Mouse (Mus musculus) liver, embryonic 14.5 days (tissue): ENCODE data around the gene Zfp37. TPM values are rescaled to one million over a fixed set of nuclear protein-coding genes. Genes with fewer than 3 reads are reported as not detected.
"Not testable (repeated sequence)": the region's sequence is repeated elsewhere in the genome, so short reads cannot be mapped to it uniquely, and the experiment has no call there.

Source experiments
- ATAC-seq: fragments of 200-750 bp; cut with Nextera tagmentation; 2 replicates; pipeline ENCODE4 v1.8.0; 2017; ENCODE audit warnings: moderate number of reproducible peaks, mild to moderate bottlenecking, moderate library complexity; ENCODE audit not compliant: insufficient read depth
- DNase-seq, 3 experiments: peaks; one replicate each; pipeline ENCODE4 v3.0.0-alpha.2; 2012 to 2013; ENCODE audit warnings: low read depth in 3 of 3, low spot score in 3 of 3
- H3K27ac ChIP-seq: fragments of 300-500 bp; sonication (generic); 2 replicates; pipeline ENCODE4 v1.5.1; 2014; ENCODE audit warnings: moderate library complexity, mild to moderate bottlenecking, control low read depth, inconsistent platforms
- H3K27me3 ChIP-seq: fragments of 300-500 bp; sonication (generic); 2 replicates; pipeline ENCODE4 v1.6.1; 2014; ENCODE audit warnings: mild to moderate bottlenecking, low read length, moderate library complexity; ENCODE audit not compliant: control insufficient read depth, insufficient read depth
- H3K36me3 ChIP-seq: fragments of 300-500 bp; sonication (generic); replicated peaks from 2 replicates; pipeline ENCODE4 v1.6.1; 2014; ENCODE audit warnings: low read depth; ENCODE audit not compliant: control insufficient read depth, insufficient read depth
- H3K4me1 ChIP-seq, 2 experiments: fragments of 200-500 bp in 1 of 2; fragments of 300-500 bp in 1 of 2; sonication (generic) in 1 of 2; replicated peaks; 2 replicates each; pipeline ENCODE4 v1.6.1; 2012 to 2014; ENCODE audit warnings: antibody characterized with exemption in 1 of 2, inconsistent platforms in 1 of 2, low read length in 1 of 2; ENCODE audit not compliant: control insufficient read depth in 2 of 2, insufficient read depth in 2 of 2
- H3K4me2 ChIP-seq: fragments of 300-500 bp; sonication (generic); 2 replicates; pipeline ENCODE4 v1.6.1; 2014; ENCODE audit warnings: low read depth, mild to moderate bottlenecking, control low read depth, moderate library complexity
- H3K4me3 ChIP-seq, 2 experiments: fragments of 200-500 bp in 1 of 2; fragments of 300-500 bp in 1 of 2; sonication (generic) in 1 of 2; 2 replicates each; pipeline ENCODE4 v1.5.1; 2012 to 2014; ENCODE audit warnings: low read depth in 2 of 2, low read length in 2 of 2, mild to moderate bottlenecking in 2 of 2, control low read depth in 1 of 2, inconsistent platforms in 1 of 2, moderate library complexity in 1 of 2; ENCODE audit not compliant: insufficient read depth in 1 of 2
- H3K9ac ChIP-seq: fragments of 300-500 bp; sonication (generic); replicated peaks from 2 replicates; pipeline ENCODE4 v1.6.1; 2014; ENCODE audit warnings: mild to moderate bottlenecking, control low read depth, moderate library complexity
- H3K9me3 ChIP-seq: fragments of 300-500 bp; sonication (generic); 2 replicates; pipeline ENCODE4 v1.6.1; 2016; ENCODE audit warnings: low read length, mixed read lengths; ENCODE audit not compliant: control insufficient read depth
- CTCF ChIP-seq: IDR thresholded peaks from 2 replicates; pipeline ENCODE4 v1.5.1; 2016; ENCODE audit warnings: antibody characterized with exemption, low read depth, control low read depth
- EP300 ChIP-seq: IDR thresholded peaks from 2 replicates; pipeline ENCODE4 v1.6.1; 2016; ENCODE audit warnings: antibody characterized with exemption, low read depth
- WGBS: fragments of 180-500 bp; shearing (Covaris S2); extraction: QIAGEN DNeasy Blood & Tissue Kit; methylation state at CpG from one replicate; pipeline ENCODE4 v1.1.7; 2014; ENCODE audit not compliant: insufficient replicate concordance; 5-methylcytosine and 5-hydroxymethylcytosine counted together
- polyA plus RNA-seq, 2 experiments: library from polyadenylated mRNA; depleted of rRNA in 1 of 2; stranded (reverse) in 1 of 2; unstranded in 1 of 2; fragments of >200 nt; fragmentation: Nextera tagmentation in 1 of 2; extraction: Ambion mirVana in 1 of 2; gene quantifications; 2 replicates each; pipeline versions ENCODE4 v1.2.1 to v1.2.3; 2012 to 2014

The Zfp37 gene
- polyA plus RNA-seq, 2 experiments, result 0.30 to 0.36 TPM

DNA sequence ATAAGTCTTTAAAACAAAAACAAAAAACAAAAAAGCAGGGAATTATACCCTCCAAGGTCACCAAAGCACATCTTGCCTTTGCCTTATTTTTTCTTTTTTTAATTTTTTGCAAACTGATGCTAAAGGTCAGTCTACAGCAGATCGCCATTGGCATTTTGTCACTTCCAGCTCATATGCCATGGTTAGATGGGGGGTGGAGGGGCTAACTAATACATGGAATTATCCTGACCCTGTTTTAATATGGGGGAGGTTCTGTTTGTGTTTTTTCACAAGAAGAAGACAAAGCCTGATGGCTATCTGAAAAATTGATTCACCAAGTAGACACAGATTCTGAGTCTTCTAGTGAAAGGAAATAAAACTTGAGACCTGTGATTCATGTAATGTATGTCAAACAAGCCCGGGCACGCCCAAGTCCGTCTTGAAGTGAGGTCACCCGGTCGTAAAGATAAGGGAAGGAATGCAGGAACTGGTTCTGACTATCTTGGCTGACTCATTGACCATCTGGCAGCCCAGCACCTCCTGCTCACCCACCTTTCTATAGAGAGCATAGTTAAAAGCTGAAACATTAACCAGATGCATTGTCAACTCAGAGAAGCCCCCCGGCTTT, 30.8 kb downstream of the Zfp37 start:
- Histone ChIP-seq H3K27me3 (no peaks in the 10 kb centered on the region), H3K4me2 (no peak overlapping the region), H3K27ac (no peak overlapping the region), H3K9ac (no peak overlapping the region), H3K4me1 (no peaks in the 10 kb centered on the region), H3K4me3 (no peak overlapping the region), H3K9me3 (no peaks in the 10 kb centered on the region), H3K36me3 (no peaks in the 10 kb centered on the region)
- DNase-seq, result no peak
- no peak for ATAC-seq
- TF ChIP-seq CTCF, result no peak
- 39% methylated on average over 7 of the region's 7 CpGs for WGBS

DNA sequence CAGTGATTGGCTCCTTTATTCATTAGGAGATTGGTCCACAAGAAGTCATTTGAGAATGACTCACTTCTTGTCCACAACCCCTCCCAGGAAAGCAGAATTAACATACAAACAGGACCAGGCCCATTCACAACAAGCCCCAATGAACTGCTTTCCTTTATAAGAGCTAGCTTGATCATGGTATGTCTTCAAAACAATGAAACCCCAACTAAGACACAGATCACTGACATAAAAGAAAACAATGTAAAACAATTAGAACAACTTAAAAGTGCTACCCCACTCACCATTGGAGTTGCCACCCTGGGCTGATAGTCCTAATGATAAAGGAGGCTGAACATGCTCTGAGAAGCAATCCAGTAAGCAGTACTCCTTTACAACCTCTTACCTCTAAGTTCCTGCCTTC, 42.1 kb downstream of the Zfp37 start:
- TF ChIP-seq EP300 (no peak), CTCF (no peak)
- H3K4me2 ChIP-seq, result no peak overlapping the region
- no peaks in the 10 kb centered on the region; the same call in 1 of the 2 replicates for H3K36me3 ChIP-seq
- no peaks in the 10 kb centered on the region for H3K4me1 ChIP-seq
- no peak for ATAC-seq
- H3K27me3 ChIP-seq, result no peaks in the 10 kb centered on the region
- peaks cover 4% of the 10 kb centered on the region for H3K9me3 ChIP-seq
- H3K9ac ChIP-seq, result no peak overlapping the region
- no peak overlapping the region for H3K4me3 ChIP-seq
- no peak overlapping the region for H3K27ac ChIP-seq
- no peak for DNase-seq

DNA sequence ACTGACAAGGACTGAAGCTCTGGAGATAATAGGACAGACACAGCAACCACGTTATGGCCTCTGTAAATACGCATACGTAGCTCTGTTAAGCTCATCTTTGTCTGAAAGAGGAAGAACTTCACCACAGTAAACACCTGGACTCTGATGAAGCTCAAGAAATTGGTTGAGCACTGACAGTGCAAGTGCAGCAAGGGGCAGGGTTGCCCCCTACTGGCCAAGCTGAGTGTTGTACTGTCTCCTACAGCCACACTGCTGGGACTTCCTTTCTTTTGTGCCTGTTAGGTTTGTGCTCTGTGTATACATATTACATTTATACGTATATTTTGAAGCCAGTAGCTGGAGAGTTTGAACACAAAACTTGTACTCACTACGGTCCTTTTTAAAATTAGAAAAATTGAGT, 53.6 kb downstream of the Zfp37 start:
- no peak for DNase-seq
- WGBS, result 27% methylated on average over 5 of the region's 5 CpGs
- Histone ChIP-seq H3K36me3 (no peaks in the 10 kb centered on the region), H3K4me2 (no peak overlapping the region), H3K27ac (no peak overlapping the region), H3K9me3 (no peaks in the 10 kb centered on the region), H3K4me3 (no peak overlapping the region), H3K4me1 (no peaks in the 10 kb centered on the region), H3K9ac (no peak overlapping the region), H3K27me3 (no peaks in the 10 kb centered on the region)
- ATAC-seq, result no peak
- TF ChIP-seq EP300, result no peak
- peak; percentile 71 for TF ChIP-seq CTCF

GRCm38 (mm10) chr4:62174471-62174870, 56.4 kb downstream of the Zfp37 start:
- H3K4me2 ChIP-seq, result no peak overlapping the region
- H3K9ac ChIP-seq, result no peak overlapping the region
- ATAC-seq, result no peak
- WGBS, result 57% methylated on average over 4 of the region's 4 CpGs
- H3K36me3 ChIP-seq, result no peaks in the 10 kb centered on the region
- no peaks in the 10 kb centered on the region for H3K4me1 ChIP-seq
- H3K27ac ChIP-seq, result no peak overlapping the region
- H3K9me3 ChIP-seq, result no peaks in the 10 kb centered on the region
- no peak overlapping the region for H3K4me3 ChIP-seq
- H3K27me3 ChIP-seq, result no peaks in the 10 kb centered on the region
- no peak for TF ChIP-seq EP300
- TF ChIP-seq CTCF, result no peak
- no peak for DNase-seq

DNA sequence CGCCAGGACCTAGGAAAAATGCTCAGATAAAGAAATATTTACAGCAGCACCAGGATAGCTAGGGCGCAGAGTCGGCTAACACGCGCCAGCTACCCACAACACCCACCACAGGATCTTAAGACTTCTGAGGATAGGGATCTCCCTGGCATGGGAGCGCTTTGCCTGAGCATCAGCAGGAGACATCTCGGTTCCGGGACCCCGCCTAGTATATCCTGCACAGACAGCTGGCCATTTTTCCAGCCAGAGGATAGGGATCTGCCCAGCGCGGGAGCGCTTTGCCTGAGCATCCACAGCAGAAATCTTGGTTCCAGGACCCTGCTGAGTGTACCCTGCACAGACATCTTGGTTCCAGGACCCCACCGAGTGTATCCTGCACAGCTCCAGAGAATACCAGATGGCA, 63.2 kb downstream of the Zfp37 start:
- not testable (repeated sequence) for H3K36me3 ChIP-seq, H3K27me3 ChIP-seq, DNase-seq, H3K4me1 ChIP-seq, H3K27ac ChIP-seq, H3K9ac ChIP-seq, ATAC-seq, H3K4me2 ChIP-seq, H3K9me3 ChIP-seq, H3K4me3 ChIP-seq
- WGBS, result 79% methylated on average over 13 of the region's 13 CpGs
